Mouse (Mus musculus) liver, embryonic 14.5 days (tissue): Measurements from ENCODE around the gene Hist1h1a. TPM values are rescaled to one million over a fixed set of nuclear protein-coding genes. Genes with fewer than 3 reads are reported as not detected.
A peak's percentile ranks its signal among the peaks of the same experiment; 100 is the strongest.
"Not testable (repeated sequence)": the region's sequence is repeated elsewhere in the genome, so short reads cannot be mapped to it uniquely, and the experiment has no call there.

ENCODE experiments used
- ATAC-seq: fragments of 200-750 bp; cut with Nextera tagmentation; 2 replicates; pipeline ENCODE4 v1.8.0; 2017; ENCODE audit warnings: moderate number of reproducible peaks, mild to moderate bottlenecking, moderate library complexity; ENCODE audit not compliant: insufficient read depth
- DNase-seq, 3 experiments: peaks; one replicate each; pipeline ENCODE4 v3.0.0-alpha.2; 2012 to 2013; ENCODE audit warnings: low read depth in 3 of 3, low spot score in 3 of 3
- H3K27ac ChIP-seq: fragments of 300-500 bp; sonication (generic); 2 replicates; pipeline ENCODE4 v1.5.1; 2014; ENCODE audit warnings: moderate library complexity, mild to moderate bottlenecking, control low read depth, inconsistent platforms
- H3K27me3 ChIP-seq: fragments of 300-500 bp; sonication (generic); 2 replicates; pipeline ENCODE4 v1.6.1; 2014; ENCODE audit warnings: mild to moderate bottlenecking, low read length, moderate library complexity; ENCODE audit not compliant: control insufficient read depth, insufficient read depth
- H3K36me3 ChIP-seq: fragments of 300-500 bp; sonication (generic); replicated peaks from 2 replicates; pipeline ENCODE4 v1.6.1; 2014; ENCODE audit warnings: low read depth; ENCODE audit not compliant: control insufficient read depth, insufficient read depth
- H3K4me1 ChIP-seq, 2 experiments: fragments of 200-500 bp in 1 of 2; fragments of 300-500 bp in 1 of 2; sonication (generic) in 1 of 2; replicated peaks; 2 replicates each; pipeline ENCODE4 v1.6.1; 2012 to 2014; ENCODE audit warnings: antibody characterized with exemption in 1 of 2, inconsistent platforms in 1 of 2, low read length in 1 of 2; ENCODE audit not compliant: control insufficient read depth in 2 of 2, insufficient read depth in 2 of 2
- H3K4me2 ChIP-seq: fragments of 300-500 bp; sonication (generic); 2 replicates; pipeline ENCODE4 v1.6.1; 2014; ENCODE audit warnings: low read depth, mild to moderate bottlenecking, control low read depth, moderate library complexity
- H3K4me3 ChIP-seq, 2 experiments: fragments of 200-500 bp in 1 of 2; fragments of 300-500 bp in 1 of 2; sonication (generic) in 1 of 2; 2 replicates each; pipeline ENCODE4 v1.5.1; 2012 to 2014; ENCODE audit warnings: low read depth in 2 of 2, low read length in 2 of 2, mild to moderate bottlenecking in 2 of 2, control low read depth in 1 of 2, inconsistent platforms in 1 of 2, moderate library complexity in 1 of 2; ENCODE audit not compliant: insufficient read depth in 1 of 2
- H3K9ac ChIP-seq: fragments of 300-500 bp; sonication (generic); replicated peaks from 2 replicates; pipeline ENCODE4 v1.6.1; 2014; ENCODE audit warnings: mild to moderate bottlenecking, control low read depth, moderate library complexity
- H3K9me3 ChIP-seq: fragments of 300-500 bp; sonication (generic); 2 replicates; pipeline ENCODE4 v1.6.1; 2016; ENCODE audit warnings: low read length, mixed read lengths; ENCODE audit not compliant: control insufficient read depth
- CTCF ChIP-seq: IDR thresholded peaks from 2 replicates; pipeline ENCODE4 v1.5.1; 2016; ENCODE audit warnings: antibody characterized with exemption, low read depth, control low read depth
- EP300 ChIP-seq: IDR thresholded peaks from 2 replicates; pipeline ENCODE4 v1.6.1; 2016; ENCODE audit warnings: antibody characterized with exemption, low read depth
- WGBS: fragments of 180-500 bp; shearing (Covaris S2); extraction: QIAGEN DNeasy Blood & Tissue Kit; methylation state at CpG from one replicate; pipeline ENCODE4 v1.1.7; 2014; ENCODE audit not compliant: insufficient replicate concordance; 5-methylcytosine and 5-hydroxymethylcytosine counted together
- polyA plus RNA-seq, 2 experiments: library from polyadenylated mRNA; depleted of rRNA in 1 of 2; stranded (reverse) in 1 of 2; unstranded in 1 of 2; fragments of >200 nt; fragmentation: Nextera tagmentation in 1 of 2; extraction: Ambion mirVana in 1 of 2; gene quantifications; 2 replicates each; pipeline versions ENCODE4 v1.2.1 to v1.2.3; 2012 to 2014

The Hist1h1a gene
- polyA plus RNA-seq, 2 experiments = 6.3 to 11.9 TPM

DNA sequence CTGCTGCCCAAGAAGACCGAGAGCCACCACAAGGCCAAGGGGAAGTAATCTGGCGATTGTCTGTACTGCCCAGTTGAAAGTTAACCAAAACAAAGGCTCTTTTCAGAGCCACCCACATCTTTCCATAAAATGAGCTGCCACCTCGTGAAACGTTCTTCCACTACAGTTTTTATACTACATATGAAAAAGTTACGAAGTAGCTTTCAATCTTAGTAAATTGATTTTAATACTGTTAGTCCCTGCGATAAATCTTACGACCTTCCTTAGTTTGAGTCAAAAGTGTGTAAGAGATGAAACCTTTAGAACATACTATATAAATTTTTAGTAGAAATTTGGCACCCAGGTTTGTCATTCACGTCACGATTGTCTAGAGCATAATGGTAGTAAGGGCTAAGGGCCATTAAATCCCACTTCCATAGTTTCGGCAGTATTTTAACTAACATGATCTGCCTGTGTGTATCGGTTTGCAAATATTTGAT, 11.9 kb upstream of the Hist1h1a start:
- DNase-seq (peak in 1 of 3 experiments; percentile 66), ATAC-seq (peak; percentile 32)
- TF ChIP-seq CTCF = no peak
- no peak; the same call in 1 of the 2 replicates for TF ChIP-seq EP300
- peaks cover 28 to 30% of the 10 kb centered on the region in 2 experiments for H3K4me1 ChIP-seq
- peak overlapping the region; percentile 51 to 59 for H3K4me3 ChIP-seq
- H3K4me2 ChIP-seq = peak overlapping the region; percentile 69
- H3K36me3 ChIP-seq = no peaks in the 10 kb centered on the region
- H3K27me3 ChIP-seq = no peaks in the 10 kb centered on the region
- no peaks in the 10 kb centered on the region for H3K9me3 ChIP-seq
- peak overlapping the region; percentile 87 for H3K9ac ChIP-seq
- H3K27ac ChIP-seq = peak overlapping the region; percentile 99
- 1% methylated on average over 11 of the region's 11 CpGs for WGBS

GRCm38 (mm10) chr13:23752067-23752741, 11.3 kb upstream of the Hist1h1a start, which contains the start of gene Hist1h3b:
Gene Hist1h3b (plus strand): TSS chr13:23752267.
- not testable (repeated sequence) for H3K36me3 ChIP-seq, H3K27me3 ChIP-seq, H3K9me3 ChIP-seq
- H3K4me3 ChIP-seq = peak within 1 kb of the TSS; percentile 61 to 64
- peak within 1 kb of the TSS; percentile 99 for H3K27ac ChIP-seq
- peak; percentile 96 to 98 (median 96) for DNase-seq
- peak; percentile 73 for ATAC-seq
- TF ChIP-seq EP300 = peak; percentile 41
- H3K4me1 ChIP-seq = peaks cover 29 to 30% of the 10 kb centered on the region in 2 experiments
- peak within 1 kb of the TSS; percentile 78 for H3K4me2 ChIP-seq
- H3K9ac ChIP-seq = peak within 1 kb of the TSS; percentile 96
- 1% methylated on average over 18 of the region's 47 CpGs for WGBS

- peak overlapping the region; percentile 78 for H3K4me2 ChIP-seq
- no peak for DNase-seq
- no peaks in the 10 kb centered on the region for H3K27me3 ChIP-seq
- peak overlapping the region; percentile 61 to 64 for H3K4me3 ChIP-seq
- peak overlapping the region; percentile 99 for H3K27ac ChIP-seq
- H3K4me1 ChIP-seq = peaks cover 29 to 31% of the 10 kb centered on the region in 2 experiments
- TF ChIP-seq CTCF (no peak), EP300 (no peak)
- ATAC-seq = no peak
- WGBS = 3% methylated on average over 6 of the region's 6 CpGs
- H3K9me3 ChIP-seq = no peaks in the 10 kb centered on the region
- peak overlapping the region; percentile 96 for H3K9ac ChIP-seq
- no peaks in the 10 kb centered on the region for H3K36me3 ChIP-seq
Measured at GRCm38 (mm10) chr13:23752742-23753172, 10.7 kb upstream of the Hist1h1a start.

DNA sequence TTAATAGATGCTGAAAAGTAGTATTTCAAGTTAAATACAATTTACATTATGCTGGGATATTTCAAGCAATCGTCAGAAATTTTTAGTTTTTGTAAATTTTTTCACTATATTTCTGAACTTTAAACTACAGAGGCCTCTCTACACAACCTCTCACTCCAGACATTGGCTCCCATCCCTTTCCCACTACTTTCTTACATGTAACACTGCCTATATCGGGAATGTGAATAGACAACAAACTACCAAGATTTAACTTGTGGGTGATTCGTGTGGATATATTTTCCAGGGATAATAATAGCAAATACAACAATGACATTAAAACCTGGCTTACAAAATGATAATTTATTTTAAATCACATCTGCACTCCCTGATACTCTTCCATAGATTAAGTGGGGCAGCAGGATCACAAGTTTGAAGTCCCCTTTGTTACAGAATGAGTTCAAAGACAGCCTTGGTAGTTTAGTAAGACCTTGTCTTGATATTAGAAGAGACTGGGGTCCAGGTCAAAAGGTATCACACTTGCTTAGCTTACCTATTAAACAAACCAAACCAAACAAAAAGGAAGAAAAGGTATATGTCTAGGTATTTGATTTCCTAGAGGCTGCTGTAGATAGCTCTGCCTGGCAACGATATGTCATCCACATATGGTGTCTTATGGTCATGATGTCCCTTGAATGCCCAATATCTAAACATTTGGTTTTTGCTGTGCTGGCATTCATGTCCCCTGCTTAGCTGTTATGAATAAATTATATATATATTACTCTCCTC, 10.0 kb upstream of the Hist1h1a start:
- H3K4me1 ChIP-seq = peaks cover 22 to 26% of the 10 kb centered on the region in 2 experiments
- WGBS = 46% methylated on average over 4 of the region's 4 CpGs
- peak overlapping the region; percentile 99 for H3K27ac ChIP-seq
- DNase-seq = no peak
- no peaks in the 10 kb centered on the region for H3K36me3 ChIP-seq
- peak overlapping the region; percentile 96 for H3K9ac ChIP-seq
- peak overlapping the region; percentile 78 for H3K4me2 ChIP-seq
- peak overlapping the region; percentile 61 to 64; a peak in 3 of 4 replicates for H3K4me3 ChIP-seq
- TF ChIP-seq CTCF (no peak), EP300 (no peak)
- no peaks in the 10 kb centered on the region for H3K9me3 ChIP-seq
- no peak for ATAC-seq
- H3K27me3 ChIP-seq = no peaks in the 10 kb centered on the region

DNA sequence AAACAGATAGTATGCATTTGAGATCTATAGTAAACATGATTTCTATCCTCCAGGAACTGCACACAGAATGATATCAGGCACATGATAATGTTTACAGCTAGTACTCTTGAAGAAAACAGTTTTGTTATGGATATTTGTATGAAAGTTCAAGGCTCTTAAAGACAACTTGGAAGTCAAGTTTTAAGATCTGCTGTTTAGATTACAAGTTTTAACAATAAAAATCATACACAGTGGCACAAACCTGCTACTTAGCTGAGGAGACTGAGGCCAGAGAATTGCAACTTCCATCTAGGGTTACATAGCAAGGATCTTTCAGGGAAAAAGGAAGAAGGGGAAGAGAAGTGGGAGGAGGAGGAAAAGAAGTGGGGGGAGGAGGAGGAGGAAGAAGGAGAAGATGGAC, 8.5 kb upstream of the Hist1h1a start:
- DNase-seq = no peak
- no peaks in the 10 kb centered on the region for H3K36me3 ChIP-seq
- no peak overlapping the region for H3K4me3 ChIP-seq
- no peaks in the 10 kb centered on the region for H3K9me3 ChIP-seq
- TF ChIP-seq CTCF = no peak
- no peak for TF ChIP-seq EP300
- no peaks in the 10 kb centered on the region for H3K27me3 ChIP-seq
- H3K9ac ChIP-seq = peak overlapping the region; percentile 27; the same call in 1 of the 2 replicates
- H3K4me2 ChIP-seq = no peak overlapping the region
- peak overlapping the region; percentile 76 for H3K27ac ChIP-seq
- H3K4me1 ChIP-seq = peaks cover 25 to 27% of the 10 kb centered on the region in 2 experiments
- no peak for ATAC-seq
